Mouse (Mus musculus): ENCODE data around the gene Tbx19. TPM values are rescaled to one million over a fixed set of nuclear protein-coding genes. Genes with fewer than 3 reads are reported as not detected.

The Tbx19 gene
- polyA plus RNA-seq, 1 experiment from 2014 or later = 0.08 TPM

- 75% methylated on average over 12 of the region's 12 CpGs for WGBS
- ATAC-seq (replicated peaks; ENCODE audit: low FRiP score, low TSS enrichment, low read depth) = no peak
Measured at GRCm38 (mm10) chr1:165142343-165142916, 18.1 kb downstream of the Tbx19 start.

GRCm38 (mm10) chr1:165140227-165140626, 20.3 kb downstream of the Tbx19 start:
- H3K9me3 ChIP-seq (ENCODE audit: control insufficient read depth, low read length) = no peaks in the 10 kb centered on the region
- H3K9ac ChIP-seq (ENCODE audit: low read length) = no peak overlapping the region
- DNase-seq (ENCODE audit: low spot score) = no peak
- H3K36me3 ChIP-seq (ENCODE audit: control insufficient read depth, insufficient read depth, low read length) = no peaks in the 10 kb centered on the region
- H3K4me2 ChIP-seq (ENCODE audit: low read length) = no peak overlapping the region
- no peak overlapping the region for H3K4me3 ChIP-seq (ENCODE audit: low read depth, low read length)
- H3K4me1 ChIP-seq (replicated peaks; ENCODE audit: control insufficient read depth, insufficient read depth, low read length) = no peaks in the 10 kb centered on the region
- no peak for ATAC-seq (replicated peaks; ENCODE audit: low FRiP score, low TSS enrichment, low read depth)
- no peaks in the 10 kb centered on the region for H3K27me3 ChIP-seq (replicated peaks; ENCODE audit: control insufficient read depth, insufficient read depth, low read length)
- WGBS = 63% methylated on average over 3 of the region's 3 CpGs
- H3K27ac ChIP-seq (ENCODE audit: low read depth) = no peak overlapping the region

More at GRCm38 (mm10) chr1:165142343-165142916, 18.1 kb downstream of the Tbx19 start:
- no peak for DNase-seq (ENCODE audit: low spot score)
- Histone ChIP-seq H3K4me3 (ENCODE audit: low read depth, low read length) (no peak overlapping the region), H3K36me3 (ENCODE audit: control insufficient read depth, insufficient read depth, low read length) (no peaks in the 10 kb centered on the region), H3K9ac (ENCODE audit: low read length) (no peak overlapping the region), H3K9me3 (ENCODE audit: control insufficient read depth, low read length) (no peaks in the 10 kb centered on the region), H3K4me1 (replicated peaks; ENCODE audit: control insufficient read depth, insufficient read depth, low read length) (no peaks in the 10 kb centered on the region), H3K27ac (ENCODE audit: low read depth) (no peak overlapping the region), H3K4me2 (ENCODE audit: low read length) (no peak overlapping the region), H3K27me3 (replicated peaks; ENCODE audit: control insufficient read depth, insufficient read depth, low read length) (no peaks in the 10 kb centered on the region)

- Histone ChIP-seq H3K27me3 (replicated peaks; ENCODE audit: control insufficient read depth, insufficient read depth, low read length) (no peaks in the 10 kb centered on the region), H3K36me3 (ENCODE audit: control insufficient read depth, insufficient read depth, low read length) (no peaks in the 10 kb centered on the region), H3K4me3 (ENCODE audit: low read depth, low read length) (no peak overlapping the region), H3K9me3 (ENCODE audit: control insufficient read depth, low read length) (no peaks in the 10 kb centered on the region), H3K27ac (ENCODE audit: low read depth) (no peak overlapping the region), H3K9ac (ENCODE audit: low read length) (no peak overlapping the region), H3K4me1 (replicated peaks; ENCODE audit: control insufficient read depth, insufficient read depth, low read length) (no peaks in the 10 kb centered on the region), H3K4me2 (ENCODE audit: low read length) (no peak overlapping the region)
- ATAC-seq (replicated peaks; ENCODE audit: low FRiP score, low TSS enrichment, low read depth) (no peak), DNase-seq (ENCODE audit: low spot score) (no peak)
- 60% methylated on average over 2 of the region's 2 CpGs for WGBS
Measured at GRCm38 (mm10) chr1:165133858-165134257, 26.7 kb downstream of the Tbx19 start.

GRCm38 (mm10) chr1:165133279-165133678, 27.3 kb downstream of the Tbx19 start:
- no peaks in the 10 kb centered on the region for H3K4me1 ChIP-seq (replicated peaks; ENCODE audit: control insufficient read depth, insufficient read depth, low read length)
- 74% methylated on average over 5 of the region's 5 CpGs for WGBS
- H3K9me3 ChIP-seq (ENCODE audit: control insufficient read depth, low read length) = no peaks in the 10 kb centered on the region
- H3K27ac ChIP-seq (ENCODE audit: low read depth) = no peak overlapping the region
- H3K4me2 ChIP-seq (ENCODE audit: low read length) = no peak overlapping the region
- H3K27me3 ChIP-seq (replicated peaks; ENCODE audit: control insufficient read depth, insufficient read depth, low read length) = no peaks in the 10 kb centered on the region
- DNase-seq (ENCODE audit: low spot score) = no peak
- no peak for ATAC-seq (replicated peaks; ENCODE audit: low FRiP score, low TSS enrichment, low read depth)
- no peak overlapping the region for H3K9ac ChIP-seq (ENCODE audit: low read length)
- H3K4me3 ChIP-seq (ENCODE audit: low read depth, low read length) = no peak overlapping the region
- H3K36me3 ChIP-seq (ENCODE audit: control insufficient read depth, insufficient read depth, low read length) = no peaks in the 10 kb centered on the region

- Histone ChIP-seq H3K4me1 (replicated peaks; ENCODE audit: control insufficient read depth, insufficient read depth, low read length) (no peaks in the 10 kb centered on the region), H3K9me3 (ENCODE audit: control insufficient read depth, low read length) (no peaks in the 10 kb centered on the region), H3K4me2 (ENCODE audit: low read length) (no peak overlapping the region), H3K27ac (ENCODE audit: low read depth) (no peak overlapping the region), H3K27me3 (replicated peaks; ENCODE audit: control insufficient read depth, insufficient read depth, low read length) (no peaks in the 10 kb centered on the region), H3K9ac (ENCODE audit: low read length) (no peak overlapping the region), H3K36me3 (ENCODE audit: control insufficient read depth, insufficient read depth, low read length) (no peaks in the 10 kb centered on the region), H3K4me3 (ENCODE audit: low read depth, low read length) (no peak overlapping the region)
- ATAC-seq (replicated peaks; ENCODE audit: low FRiP score, low TSS enrichment, low read depth) = 0 out of 2 replicates have a peak, but pooled peaks have one; percentile 43
- DNase-seq (ENCODE audit: low spot score) = peak; percentile 87
- WGBS = 71% methylated on average over 14 of the region's 14 CpGs
Measured at GRCm38 (mm10) chr1:165132187-165132877, 28.2 kb downstream of the Tbx19 start.

- Histone ChIP-seq H3K9ac (ENCODE audit: low read length) (no peak overlapping the region), H3K27me3 (replicated peaks; ENCODE audit: control insufficient read depth, insufficient read depth, low read length) (no peaks in the 10 kb centered on the region), H3K9me3 (ENCODE audit: control insufficient read depth, low read length) (no peaks in the 10 kb centered on the region), H3K4me3 (ENCODE audit: low read depth, low read length) (no peak overlapping the region), H3K27ac (ENCODE audit: low read depth) (no peak overlapping the region), H3K4me2 (ENCODE audit: low read length) (no peak overlapping the region), H3K4me1 (replicated peaks; ENCODE audit: control insufficient read depth, insufficient read depth, low read length) (no peaks in the 10 kb centered on the region), H3K36me3 (ENCODE audit: control insufficient read depth, insufficient read depth, low read length) (no peaks in the 10 kb centered on the region)
- 79% methylated on average over 5 of the region's 5 CpGs for WGBS
- DNase-seq (ENCODE audit: low spot score) = no peak
- ATAC-seq (replicated peaks; ENCODE audit: low FRiP score, low TSS enrichment, low read depth) = no peak
Measured at GRCm38 (mm10) chr1:165129573-165129972, 31.0 kb downstream of the Tbx19 start.

- Histone ChIP-seq H3K36me3 (ENCODE audit: control insufficient read depth, insufficient read depth, low read length) (no peaks in the 10 kb centered on the region), H3K4me2 (ENCODE audit: low read length) (no peak overlapping the region)
Measured at GRCm38 (mm10) chr1:165121096-165121495, 39.5 kb downstream of the Tbx19 start.

GRCm38 (mm10) chr1:165120349-165120898, 40.1 kb downstream of the Tbx19 start:
- Histone ChIP-seq H3K4me2 (ENCODE audit: low read length) (no peak overlapping the region; the same call in 1 of the 2 replicates), H3K9me3 (ENCODE audit: control insufficient read depth, low read length) (no peaks in the 10 kb centered on the region), H3K27ac (ENCODE audit: low read depth) (no peak overlapping the region), H3K36me3 (ENCODE audit: control insufficient read depth, insufficient read depth, low read length) (no peaks in the 10 kb centered on the region), H3K27me3 (replicated peaks; ENCODE audit: control insufficient read depth, insufficient read depth, low read length) (no peaks in the 10 kb centered on the region), H3K9ac (ENCODE audit: low read length) (no peak overlapping the region), H3K4me1 (replicated peaks; ENCODE audit: control insufficient read depth, insufficient read depth, low read length) (peaks cover 1% of the 10 kb centered on the region; the same call in 1 of the 2 replicates), H3K4me3 (ENCODE audit: low read depth, low read length) (no peak overlapping the region)
- ATAC-seq (replicated peaks; ENCODE audit: low FRiP score, low TSS enrichment, low read depth) (peak; percentile 70), DNase-seq (ENCODE audit: low spot score) (peak; percentile 93)
- WGBS = 16% methylated on average over 21 of the region's 21 CpGs

More at GRCm38 (mm10) chr1:165121096-165121495, 39.5 kb downstream of the Tbx19 start:
- DNase-seq (ENCODE audit: low spot score) (no peak), ATAC-seq (replicated peaks; ENCODE audit: low FRiP score, low TSS enrichment, low read depth) (no peak)
- no peak overlapping the region for H3K4me3 ChIP-seq (ENCODE audit: low read depth, low read length)
- WGBS = 80% methylated on average over 7 of the region's 7 CpGs
- H3K27ac ChIP-seq (ENCODE audit: low read depth) = no peak overlapping the region
- H3K4me1 ChIP-seq (replicated peaks; ENCODE audit: control insufficient read depth, insufficient read depth, low read length) = no peaks in the 10 kb centered on the region
- H3K27me3 ChIP-seq (replicated peaks; ENCODE audit: control insufficient read depth, insufficient read depth, low read length) = no peaks in the 10 kb centered on the region
- H3K9me3 ChIP-seq (ENCODE audit: control insufficient read depth, low read length) = no peaks in the 10 kb centered on the region
- no peak overlapping the region for H3K9ac ChIP-seq (ENCODE audit: low read length)

Measured in intestine, embryonic 14.5 days (tissue).